Mouse (Mus musculus): Measurements from ENCODE around the gene Map7.

The Map7 gene

DNA sequence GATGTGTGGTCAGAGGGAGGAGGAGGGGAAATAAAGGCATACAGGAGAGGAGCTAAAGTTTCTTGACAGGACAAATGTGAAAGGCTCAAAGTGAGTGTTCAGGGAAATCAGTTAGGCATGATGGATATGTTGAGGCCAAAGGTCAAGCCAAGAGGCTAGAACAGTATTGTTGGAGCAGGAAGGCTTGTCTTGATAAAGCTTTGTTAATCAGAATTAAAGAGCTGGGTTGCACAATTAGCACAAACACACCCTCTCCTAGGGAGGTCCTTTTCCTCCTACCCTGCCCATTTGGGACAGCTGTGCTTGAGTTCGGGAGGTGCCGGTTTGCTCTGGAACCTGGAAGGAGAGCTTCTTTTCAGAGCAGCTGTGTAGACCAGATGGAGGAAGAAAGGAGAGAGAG, 5.2 kb downstream of the Map7 start:
- DNase-seq (ENCODE audit: low spot score) = no peak

DNA sequence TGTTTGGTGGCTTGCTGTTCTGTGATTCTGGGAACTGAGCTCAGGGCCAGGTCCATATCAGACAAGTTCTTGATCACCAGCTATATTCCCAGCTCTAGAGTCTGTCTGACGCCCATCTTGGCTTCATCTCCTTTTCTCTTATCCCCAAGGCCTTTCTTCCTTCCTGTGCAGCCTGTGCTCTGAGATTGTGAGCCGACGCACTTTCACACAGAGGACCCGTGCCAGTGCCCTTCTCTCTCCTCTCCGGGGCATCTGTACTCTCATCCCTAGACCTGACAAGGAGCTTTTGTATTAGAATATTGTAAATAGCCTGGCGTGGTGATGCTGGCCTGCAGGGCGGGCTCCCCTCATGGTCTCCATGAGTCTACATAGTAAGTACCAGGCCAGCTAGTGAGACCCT, 7.1 kb downstream of the Map7 start:
- no peak for DNase-seq (ENCODE audit: low spot score)

- no peak for DNase-seq (ENCODE audit: low spot score)
Measured at GRCm38 (mm10) chr10:20157021-20157726, 8.9 kb downstream of the Map7 start.

- no peak for DNase-seq (ENCODE audit: low spot score)
Measured at GRCm38 (mm10) chr10:20158756-20159155, 10.5 kb downstream of the Map7 start.

- DNase-seq (ENCODE audit: low spot score) = no peak
Measured at GRCm38 (mm10) chr10:20159308-20159707, 11.0 kb downstream of the Map7 start.

DNA sequence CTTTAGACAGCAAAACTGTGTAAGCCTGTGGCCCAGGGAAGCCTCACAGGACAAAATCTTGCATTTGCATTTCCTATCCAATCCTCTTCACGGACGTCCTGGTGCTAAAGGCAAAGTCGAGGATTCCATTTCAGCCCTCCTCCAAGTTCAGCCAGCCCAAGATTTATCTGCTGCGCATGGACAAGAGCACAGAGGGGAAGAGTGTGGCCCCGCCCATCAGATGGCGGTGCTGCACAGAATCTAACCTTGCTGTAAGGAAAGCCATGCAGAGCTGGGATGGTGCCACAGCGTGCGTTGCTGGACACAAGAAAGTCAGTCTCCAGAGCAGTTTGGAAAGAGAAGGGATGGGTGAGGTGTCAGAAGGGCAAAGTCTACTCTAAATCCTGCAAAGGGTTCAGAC, 12.6 kb downstream of the Map7 start:
- no peak for DNase-seq (ENCODE audit: low spot score)

DNA sequence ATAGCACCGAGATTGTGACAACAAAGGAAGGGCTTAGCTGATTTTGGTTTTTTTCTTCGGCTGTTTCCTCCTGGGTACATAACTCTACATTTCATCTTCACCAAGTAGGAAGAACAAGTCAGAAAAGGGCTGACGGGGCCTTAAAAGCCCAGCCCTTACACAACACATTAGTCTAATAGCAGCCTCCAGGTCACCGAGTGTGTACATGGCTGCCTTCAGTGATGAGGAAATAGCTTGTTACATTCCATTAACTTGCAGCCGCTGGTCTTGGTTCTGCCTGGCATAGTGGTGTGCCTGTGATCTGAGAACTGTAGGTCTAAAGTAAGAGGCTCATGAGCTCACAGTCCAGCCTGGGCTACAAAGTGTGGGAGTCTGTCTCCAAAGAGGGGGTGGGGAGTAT, 16.5 kb downstream of the Map7 start:
- no peak for DNase-seq (ENCODE audit: low spot score)

- no peak for DNase-seq (ENCODE audit: low spot score)
Measured at GRCm38 (mm10) chr10:20166797-20167196, 18.5 kb downstream of the Map7 start.

DNA sequence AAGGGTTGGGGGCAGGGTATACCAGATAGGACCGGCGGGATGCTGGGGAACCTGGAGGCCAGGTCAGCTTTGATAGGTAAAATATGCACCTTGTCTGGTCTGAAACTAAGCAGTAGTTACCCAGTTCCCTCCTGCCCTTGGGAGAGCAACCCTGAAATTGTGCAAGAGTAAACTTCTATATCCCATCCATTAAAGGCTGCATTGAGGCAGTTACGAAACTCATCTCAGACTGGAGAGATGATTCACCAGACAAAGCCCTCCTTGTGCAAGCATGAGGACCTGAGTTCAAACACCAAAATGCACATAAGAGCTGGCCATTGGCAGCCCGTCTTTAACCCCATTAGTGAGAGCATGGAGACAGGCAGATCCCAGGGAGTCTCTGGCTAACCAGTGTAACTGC, 19.2 kb downstream of the Map7 start:
- no peak for DNase-seq (ENCODE audit: low spot score)

- no peak for DNase-seq (ENCODE audit: low spot score)
Measured at GRCm38 (mm10) chr10:20169182-20169674, 21.0 kb downstream of the Map7 start.

DNA sequence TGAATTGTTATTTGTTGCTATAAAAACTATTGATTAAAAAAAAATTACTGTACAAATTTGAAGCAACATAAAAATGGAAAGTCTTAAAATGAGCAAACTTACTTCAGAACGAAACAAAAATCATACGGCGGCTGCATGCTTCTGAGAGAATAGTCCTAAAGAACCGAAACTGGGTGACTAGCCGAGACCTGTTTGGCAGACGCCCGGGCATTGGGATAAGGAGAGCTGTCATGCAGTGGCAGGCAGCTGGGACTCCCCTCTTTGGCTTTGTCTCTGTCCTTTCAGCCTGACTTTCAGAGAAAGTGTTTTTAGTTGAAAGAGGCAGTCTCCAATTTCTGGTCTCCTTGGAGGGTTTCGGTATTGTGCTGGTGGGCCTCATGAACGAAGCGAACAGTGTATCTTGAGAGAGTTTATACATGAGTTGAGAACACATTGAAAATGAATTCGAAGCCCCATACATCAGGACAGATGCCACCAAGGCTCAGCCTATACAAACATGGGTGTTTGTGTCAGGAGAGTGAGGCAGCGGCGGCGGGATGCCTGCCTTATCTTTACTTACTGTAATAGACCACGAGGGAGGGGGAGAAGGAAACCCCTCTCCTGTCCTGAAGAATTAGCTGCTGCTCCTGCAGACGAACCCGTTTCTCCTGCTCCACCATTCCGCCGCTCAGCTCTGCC, 21.8 kb downstream of the Map7 start:
- no peak for DNase-seq (ENCODE audit: low spot score)

GRCm38 (mm10) chr10:20170605-20171088, 22.4 kb downstream of the Map7 start:
- DNase-seq (ENCODE audit: low spot score) = peak; percentile 66

GRCm38 (mm10) chr10:20171209-20171608, 22.9 kb downstream of the Map7 start:
- no peak for DNase-seq (ENCODE audit: low spot score)

DNA sequence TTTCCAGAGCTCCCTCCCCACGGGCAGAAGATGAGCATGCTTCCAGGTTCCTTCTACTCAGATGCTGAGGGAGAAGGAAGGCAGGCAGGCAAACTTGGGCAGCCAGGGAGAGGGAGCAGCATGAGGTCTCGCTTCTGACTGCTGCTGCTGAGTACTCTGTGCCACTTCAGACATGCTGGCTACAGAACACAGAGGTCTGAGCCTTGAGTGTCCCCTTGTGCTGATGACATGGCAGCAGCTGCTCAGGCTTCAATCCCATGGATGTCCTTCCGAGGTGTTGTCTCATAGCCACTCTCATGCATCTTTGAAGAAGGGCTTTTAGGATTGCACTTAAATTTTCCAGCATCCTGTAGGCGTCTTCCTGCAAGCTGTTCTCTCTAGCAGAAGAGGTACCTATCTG, 23.5 kb downstream of the Map7 start:
- no peak for DNase-seq (ENCODE audit: low spot score)

DNA sequence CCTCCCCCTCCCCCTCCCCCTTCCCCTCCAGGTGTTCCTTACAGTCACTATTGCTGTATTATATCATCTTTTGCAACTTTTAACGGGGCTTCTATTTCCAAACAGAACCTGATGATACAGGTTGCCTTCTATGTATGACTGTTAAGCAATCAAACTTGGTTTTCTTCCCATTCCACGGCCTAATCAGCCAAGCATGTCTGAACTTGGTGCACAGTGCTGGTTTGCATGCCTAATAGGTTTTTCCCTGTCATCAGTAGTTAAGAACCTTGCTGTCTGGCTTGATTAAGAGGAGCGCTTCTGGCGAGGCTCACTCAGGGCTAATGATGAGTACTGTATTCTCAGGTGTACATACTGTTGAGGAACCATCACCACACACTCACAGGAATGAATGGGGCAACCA, 25.5 kb downstream of the Map7 start:
- DNase-seq (ENCODE audit: low spot score) = no peak

DNA sequence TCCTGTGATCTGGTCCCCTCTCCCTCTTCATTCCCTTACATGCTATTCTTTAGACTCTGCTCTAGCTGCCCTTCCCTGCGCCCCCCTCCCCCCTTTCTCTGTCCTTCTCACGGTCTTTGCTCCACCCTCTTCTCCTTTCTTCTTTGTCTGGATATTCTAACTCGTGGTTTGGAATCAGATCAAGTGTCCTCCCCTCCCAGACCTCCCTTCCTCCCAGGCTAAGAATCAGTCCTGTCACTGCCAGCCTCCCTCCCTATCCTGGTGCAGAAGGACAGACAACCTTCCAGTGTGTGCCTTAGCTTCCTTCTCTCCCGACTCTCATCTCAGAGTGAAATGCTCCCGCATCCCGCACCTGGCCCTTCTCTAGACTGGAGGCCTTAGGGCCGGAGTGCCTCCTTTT, 27.8 kb downstream of the Map7 start:
- no peak for DNase-seq (ENCODE audit: low spot score)

DNA sequence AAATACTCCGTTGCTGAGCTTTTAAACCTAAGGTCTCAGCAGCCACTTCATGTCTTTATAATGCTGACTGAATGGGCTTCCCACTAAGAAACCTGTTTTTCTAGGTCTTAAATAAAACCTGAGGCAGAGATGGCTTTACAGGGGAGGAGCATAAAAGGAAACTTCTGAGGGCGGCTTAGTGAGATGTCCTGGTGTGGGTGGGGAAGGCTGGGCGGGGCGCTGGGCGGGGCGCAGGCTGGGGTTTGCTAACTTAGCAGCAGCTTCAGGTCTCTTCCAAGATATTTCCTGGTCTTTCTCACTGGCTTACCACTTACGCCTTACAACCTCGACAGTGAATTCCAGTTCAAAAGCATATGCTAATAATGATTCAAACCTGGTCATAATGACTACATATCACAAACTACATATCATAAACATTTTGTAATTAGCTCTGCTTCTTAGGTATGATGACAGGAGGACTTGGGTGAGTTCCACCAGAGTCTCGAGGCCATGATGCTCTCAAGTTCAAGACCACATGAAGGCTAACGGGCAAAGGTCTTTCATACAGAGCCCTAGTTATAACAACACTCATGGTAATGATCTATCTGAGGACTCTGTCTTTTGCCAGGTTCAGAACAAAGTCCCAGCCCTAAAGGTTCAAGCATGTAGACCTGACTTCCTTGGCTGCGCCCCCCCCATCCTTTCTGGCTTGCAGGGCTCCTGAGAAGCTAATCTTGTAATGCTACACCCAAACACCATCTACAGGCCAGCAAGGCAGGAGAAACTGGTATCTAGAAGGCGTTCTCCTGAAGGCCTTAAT, 30.7 kb downstream of the Map7 start:
- no peak for DNase-seq (ENCODE audit: low spot score)

DNA sequence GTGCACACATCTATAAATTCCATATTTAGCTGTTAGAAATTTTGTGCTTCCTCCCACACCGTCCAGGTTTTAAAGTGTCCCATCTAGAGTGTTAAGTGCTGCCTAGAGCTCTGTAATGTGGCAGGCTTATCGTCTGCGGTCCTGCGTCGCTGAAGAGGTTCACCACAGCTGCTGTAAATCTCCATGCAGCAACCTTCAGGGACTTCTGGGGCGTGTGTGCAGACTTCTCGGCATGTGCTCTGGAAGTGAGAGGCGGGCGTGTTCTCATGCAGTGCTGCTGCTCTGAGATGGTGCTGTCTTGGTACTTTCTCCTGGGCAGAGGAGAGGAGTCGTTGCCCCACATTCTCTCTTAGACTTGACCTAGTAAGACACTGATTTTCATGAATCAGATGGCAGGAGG, 32.9 kb downstream of the Map7 start:
- DNase-seq (ENCODE audit: low spot score) = no peak

- DNase-seq (ENCODE audit: low spot score) = no peak
Measured at GRCm38 (mm10) chr10:20181680-20182399, 33.6 kb downstream of the Map7 start.

- no peak for DNase-seq (ENCODE audit: low spot score)
Measured at GRCm38 (mm10) chr10:20184326-20184725, 36.1 kb downstream of the Map7 start.

GRCm38 (mm10) chr10:20185264-20185663, 37.0 kb downstream of the Map7 start:
- no peak for DNase-seq (ENCODE audit: low spot score)

GRCm38 (mm10) chr10:20185806-20186205, 37.5 kb downstream of the Map7 start:
- DNase-seq (ENCODE audit: low spot score) = no peak
